Mouse (Mus musculus): ENCODE data around the gene Zfp36l1.
A peak's percentile ranks its signal among the peaks of the same experiment; 100 is the strongest.

The Zfp36l1 gene

GRCm38 (mm10) chr12:80108896-80109668, 3.7 kb downstream of the Zfp36l1 start:
- DNase-seq, result peak; percentile 92

GRCm38 (mm10) chr12:80106896-80107667, 5.7 kb downstream of the Zfp36l1 start:
- DNase-seq, result no peak

- no peak for DNase-seq
Measured at GRCm38 (mm10) chr12:80106138-80106895, 6.5 kb downstream of the Zfp36l1 start.

GRCm38 (mm10) chr12:80103521-80103973, 9.3 kb downstream of the Zfp36l1 start:
- no peak for DNase-seq

GRCm38 (mm10) chr12:80103089-80103488, 9.7 kb downstream of the Zfp36l1 start:
- no peak for DNase-seq

- no peak for DNase-seq
Measured at GRCm38 (mm10) chr12:80098825-80099224, 14.0 kb downstream of the Zfp36l1 start.

GRCm38 (mm10) chr12:80096734-80097133, 16.1 kb downstream of the Zfp36l1 start:
- DNase-seq, result no peak

GRCm38 (mm10) chr12:80092787-80093186, 20.0 kb downstream of the Zfp36l1 start:
- DNase-seq, result no peak

GRCm38 (mm10) chr12:80091080-80091479, 21.7 kb downstream of the Zfp36l1 start:
- no peak for DNase-seq

GRCm38 (mm10) chr12:80090529-80090928, 22.3 kb downstream of the Zfp36l1 start:
- DNase-seq, result no peak

GRCm38 (mm10) chr12:80088143-80088542, 24.7 kb downstream of the Zfp36l1 start:
- no peak for DNase-seq

GRCm38 (mm10) chr12:80084446-80085112, 28.2 kb downstream of the Zfp36l1 start:
- no peak for DNase-seq

GRCm38 (mm10) chr12:80083937-80084336, 28.9 kb downstream of the Zfp36l1 start:
- no peak for DNase-seq

GRCm38 (mm10) chr12:80083133-80083821, 29.5 kb downstream of the Zfp36l1 start:
- DNase-seq, result no peak

- DNase-seq, result no peak
Measured at GRCm38 (mm10) chr12:80082730-80083129, 30.1 kb downstream of the Zfp36l1 start.

- DNase-seq, result no peak
Measured at GRCm38 (mm10) chr12:80081440-80081839, 31.4 kb downstream of the Zfp36l1 start.

- no peak for DNase-seq
Measured at GRCm38 (mm10) chr12:80079937-80080336, 32.9 kb downstream of the Zfp36l1 start.

GRCm38 (mm10) chr12:80074331-80074730, 38.5 kb downstream of the Zfp36l1 start:
- no peak for DNase-seq

GRCm38 (mm10) chr12:80070534-80071287, 42.1 kb downstream of the Zfp36l1 start:
- no peak for DNase-seq

- no peak for DNase-seq
Measured at GRCm38 (mm10) chr12:80069040-80069439, 43.8 kb downstream of the Zfp36l1 start.

GRCm38 (mm10) chr12:80068016-80068415, 44.8 kb downstream of the Zfp36l1 start:
- no peak for DNase-seq

Data from right cerebral cortex, postnatal 4 days (tissue).